Mouse (Mus musculus) lung, embryonic 16.5 days (tissue): ENCODE results near the gene Csrp1. TPM values are rescaled to one million over a fixed set of nuclear protein-coding genes. Genes with fewer than 3 reads are reported as not detected.

Experiments used
- ATAC-seq: fragments of 200-750 bp; cut with Nextera tagmentation; 2 replicates; pipeline ENCODE4 v1.8.0; 2017; ENCODE audit warnings: low read depth, mild to moderate bottlenecking, moderate library complexity
- H3K27ac ChIP-seq: fragments of 300-500 bp; sonication (generic); 2 replicates; pipeline ENCODE4 v1.5.1; 2014; ENCODE audit warnings: mild to moderate bottlenecking, control low read depth, low read length
- H3K27me3 ChIP-seq: fragments of 300-500 bp; sonication (generic); 2 replicates; pipeline ENCODE4 v1.6.1; 2014; ENCODE audit warnings: low read depth, low read length, mixed read lengths; ENCODE audit not compliant: control insufficient read depth, insufficient read depth
- H3K36me3 ChIP-seq: fragments of 300-500 bp; sonication (generic); 2 replicates; pipeline ENCODE4 v1.6.1; 2014; ENCODE audit warnings: low read length; ENCODE audit not compliant: control insufficient read depth, insufficient read depth
- H3K4me1 ChIP-seq: fragments of 300-500 bp; sonication (generic); replicated peaks from 2 replicates; pipeline ENCODE4 v1.6.1; 2014; ENCODE audit warnings: low read length, mixed read lengths; ENCODE audit not compliant: control insufficient read depth, insufficient read depth
- H3K4me2 ChIP-seq: fragments of 300-500 bp; sonication (generic); 2 replicates; pipeline ENCODE4 v1.6.1; 2014; ENCODE audit warnings: low read depth, low read length, control low read depth
- H3K4me3 ChIP-seq: fragments of 300-500 bp; sonication (generic); 2 replicates; pipeline ENCODE4 v1.5.1; 2014; ENCODE audit warnings: mild to moderate bottlenecking, low read length, control low read depth
- H3K9ac ChIP-seq: fragments of 300-500 bp; sonication (generic); 2 replicates; pipeline ENCODE4 v1.6.1; 2014; ENCODE audit warnings: low read length, control low read depth
- H3K9me3 ChIP-seq: fragments of 300-500 bp; sonication (generic); 2 replicates; pipeline ENCODE4 v1.6.1; 2016; ENCODE audit warnings: low read length; ENCODE audit not compliant: control insufficient read depth
- WGBS: fragments of 180-500 bp; shearing (Covaris S2); extraction: QIAGEN DNeasy Blood & Tissue Kit; methylation state at CpG from one replicate; pipeline ENCODE4 v1.1.7; 2014; 5-methylcytosine and 5-hydroxymethylcytosine counted together
- polyA plus RNA-seq: library from polyadenylated mRNA; unstranded; fragments of >200 nt; fragmentation: Nextera tagmentation; extraction: Ambion mirVana; gene quantifications from 2 replicates; pipeline ENCODE4 v1.2.1, GENCODE M21; 2015

The Csrp1 gene
- polyA plus RNA-seq, 1 experiment from 2014 or later = 268 TPM

- 18% methylated on average over 10 of the region's 10 CpGs for WGBS
- H3K9me3 ChIP-seq = no peaks in the 10 kb centered on the region; the same call in 1 of the 2 replicates
- peaks cover 34% of the 10 kb centered on the region for H3K4me1 ChIP-seq
- no peaks in the 10 kb centered on the region for H3K36me3 ChIP-seq
- no peaks in the 10 kb centered on the region for H3K27me3 ChIP-seq
- peak overlapping the region; percentile 39; the same call in 1 of the 2 replicates for H3K9ac ChIP-seq
- peak overlapping the region; percentile 15; the same call in 1 of the 2 replicates for H3K27ac ChIP-seq
- no peak overlapping the region for H3K4me3 ChIP-seq
- H3K4me2 ChIP-seq = no peak overlapping the region
- ATAC-seq = no peak
Observed at GRCm38 (mm10) chr1:135691417-135691815, 28.4 kb upstream of the Csrp1 start.

GRCm38 (mm10) chr1:135694181-135694580, 25.7 kb upstream of the Csrp1 start:
- 53% methylated on average over 11 of the region's 11 CpGs for WGBS
- Histone ChIP-seq H3K9me3 (no peaks in the 10 kb centered on the region; the same call in 1 of the 2 replicates), H3K4me1 (peaks cover 26% of the 10 kb centered on the region), H3K4me3 (no peak overlapping the region), H3K27me3 (no peaks in the 10 kb centered on the region), H3K4me2 (no peak overlapping the region), H3K27ac (no peak overlapping the region), H3K36me3 (no peaks in the 10 kb centered on the region), H3K9ac (no peak overlapping the region)
- ATAC-seq = no peak

- Histone ChIP-seq H3K27ac (no peak overlapping the region), H3K4me2 (no peak overlapping the region), H3K36me3 (no peaks in the 10 kb centered on the region), H3K9ac (no peak overlapping the region), H3K4me3 (no peak overlapping the region), H3K9me3 (no peaks in the 10 kb centered on the region; the same call in 1 of the 2 replicates), H3K4me1 (peaks cover 9% of the 10 kb centered on the region), H3K27me3 (no peaks in the 10 kb centered on the region)
- 60% methylated on average over 4 of the region's 4 CpGs for WGBS
- ATAC-seq = no peak
Observed at GRCm38 (mm10) chr1:135697462-135697861, 22.4 kb upstream of the Csrp1 start.

GRCm38 (mm10) chr1:135698046-135698445, 21.8 kb upstream of the Csrp1 start:
- ATAC-seq = no peak
- Histone ChIP-seq H3K9ac (no peak overlapping the region), H3K9me3 (no peaks in the 10 kb centered on the region; the same call in 1 of the 2 replicates), H3K4me1 (peaks cover 9% of the 10 kb centered on the region), H3K4me3 (no peak overlapping the region), H3K27ac (no peak overlapping the region), H3K27me3 (no peaks in the 10 kb centered on the region), H3K36me3 (no peaks in the 10 kb centered on the region), H3K4me2 (no peak overlapping the region)
- WGBS = 30% methylated on average over 6 of the region's 6 CpGs

- Histone ChIP-seq H3K36me3 (no peaks in the 10 kb centered on the region), H3K27ac (no peak overlapping the region), H3K4me2 (peak overlapping the region; percentile 61; the same call in 1 of the 2 replicates), H3K4me1 (peaks cover 9% of the 10 kb centered on the region), H3K9ac (no peak overlapping the region), H3K27me3 (no peaks in the 10 kb centered on the region), H3K9me3 (no peaks in the 10 kb centered on the region; the same call in 1 of the 2 replicates), H3K4me3 (no peak overlapping the region)
- no peak for ATAC-seq
- whole genome bisulfite sequencing = 19% methylated on average over 11 of the region's 11 CpGs
Observed at GRCm38 (mm10) chr1:135698451-135698921, 21.4 kb upstream of the Csrp1 start.

- H3K27ac ChIP-seq = no peak overlapping the region
- 5% methylated on average over 29 of the region's 29 CpGs for WGBS
- H3K4me1 ChIP-seq = peaks cover 9% of the 10 kb centered on the region
- H3K4me2 ChIP-seq = peak overlapping the region; percentile 61
- no peaks in the 10 kb centered on the region for H3K36me3 ChIP-seq
- peak overlapping the region; percentile 38 for H3K4me3 ChIP-seq
- H3K9ac ChIP-seq = peak overlapping the region; percentile 32
- no peaks in the 10 kb centered on the region; the same call in 1 of the 2 replicates for H3K9me3 ChIP-seq
- peak; percentile 80 for ATAC-seq
- H3K27me3 ChIP-seq = no peaks in the 10 kb centered on the region
Observed at GRCm38 (mm10) chr1:135698996-135699705, 20.7 kb upstream of the Csrp1 start.

- no peak overlapping the region for H3K4me3 ChIP-seq
- H3K27me3 ChIP-seq = no peaks in the 10 kb centered on the region
- no peak overlapping the region for H3K4me2 ChIP-seq
- peaks cover 9% of the 10 kb centered on the region for H3K4me1 ChIP-seq
- H3K9me3 ChIP-seq = no peaks in the 10 kb centered on the region; the same call in 1 of the 2 replicates
- H3K36me3 ChIP-seq = no peaks in the 10 kb centered on the region
- 38% methylated on average over 2 of the region's 2 CpGs for WGBS
- H3K27ac ChIP-seq = no peak overlapping the region
- no peak overlapping the region for H3K9ac ChIP-seq
- ATAC-seq = no peak
Observed at GRCm38 (mm10) chr1:135699892-135700291, 20.0 kb upstream of the Csrp1 start.

GRCm38 (mm10) chr1:135700605-135701004, 19.3 kb upstream of the Csrp1 start:
- Histone ChIP-seq H3K4me3 (no peak overlapping the region), H3K27ac (no peak overlapping the region), H3K4me1 (peaks cover 9% of the 10 kb centered on the region), H3K4me2 (no peak overlapping the region), H3K36me3 (no peaks in the 10 kb centered on the region), H3K27me3 (no peaks in the 10 kb centered on the region), H3K9me3 (no peaks in the 10 kb centered on the region; the same call in 1 of the 2 replicates), H3K9ac (no peak overlapping the region)
- peak; percentile 39; the same call in 1 of the 2 replicates for ATAC-seq
- 1% methylated on average over 7 of the region's 7 CpGs for WGBS

GRCm38 (mm10) chr1:135701314-135701713, 18.5 kb upstream of the Csrp1 start:
- Histone ChIP-seq H3K4me1 (peaks cover 9% of the 10 kb centered on the region), H3K9ac (no peak overlapping the region), H3K27ac (no peak overlapping the region), H3K36me3 (no peaks in the 10 kb centered on the region), H3K9me3 (no peaks in the 10 kb centered on the region; the same call in 1 of the 2 replicates), H3K27me3 (no peaks in the 10 kb centered on the region), H3K4me3 (no peak overlapping the region), H3K4me2 (no peak overlapping the region)
- ATAC-seq = no peak
- 43% methylated on average over 3 of the region's 3 CpGs for WGBS
